Mouse (Mus musculus) embryonic facial prominence, embryonic 14.5 days (tissue): ENCODE measurements around the gene H3f3b. TPM values are rescaled to one million over a fixed set of nuclear protein-coding genes. Genes with fewer than 3 reads are reported as not detected.

ENCODE experiments used
- ATAC-seq: fragments of 200-750 bp; cut with Nextera tagmentation; 2 replicates; pipeline ENCODE4 v1.8.0; 2017; ENCODE audit warnings: low read depth, moderate number of reproducible peaks, moderate TSS enrichment
- DNase-seq: peaks from one replicate; pipeline ENCODE4 v3.0.0-alpha.2; 2015; ENCODE audit warnings: low spot score
- H3K27ac ChIP-seq: fragments of 300-500 bp; sonication (generic); replicated peaks from 2 replicates; pipeline ENCODE4 v1.5.1; 2014; ENCODE audit warnings: low read depth, mild to moderate bottlenecking, low read length, moderate library complexity
- H3K27me3 ChIP-seq: fragments of 300-500 bp; sonication (generic); replicated peaks from 2 replicates; pipeline ENCODE4 v1.6.1; 2014; ENCODE audit warnings: low read length; ENCODE audit not compliant: control insufficient read depth, insufficient read depth
- H3K36me3 ChIP-seq: fragments of 300-500 bp; sonication (generic); 2 replicates; pipeline ENCODE4 v1.6.1; 2014; ENCODE audit warnings: low read length, mixed read lengths; ENCODE audit not compliant: control insufficient read depth, insufficient read depth
- H3K4me1 ChIP-seq: fragments of 300-500 bp; sonication (generic); 2 replicates; pipeline ENCODE4 v1.6.1; 2014; ENCODE audit warnings: antibody characterized with exemption, low read length; ENCODE audit not compliant: control insufficient read depth, insufficient read depth
- H3K4me2 ChIP-seq: fragments of 300-500 bp; sonication (generic); 2 replicates; pipeline ENCODE4 v1.6.1; 2014; ENCODE audit warnings: low read depth, mild to moderate bottlenecking, low read length, moderate library complexity, mixed read lengths
- H3K4me3 ChIP-seq: fragments of 300-500 bp; sonication (generic); 2 replicates; pipeline ENCODE4 v1.5.1; 2014; ENCODE audit warnings: low read depth, mild to moderate bottlenecking, low read length
- H3K9ac ChIP-seq: fragments of 300-500 bp; sonication (generic); 2 replicates; pipeline ENCODE4 v1.6.1; 2014; ENCODE audit warnings: low read depth, mild to moderate bottlenecking, low read length, moderate library complexity, mixed read lengths
- H3K9me3 ChIP-seq: fragments of 300-500 bp; sonication (generic); 2 replicates; pipeline ENCODE4 v1.6.1; 2016; ENCODE audit warnings: low read length; ENCODE audit not compliant: control insufficient read depth
- WGBS: fragments of 180-500 bp; shearing (Covaris S2); extraction: QIAGEN DNeasy Blood & Tissue Kit; methylation state at CpG from one replicate; pipeline ENCODE4 v1.1.7; 2014; 5-methylcytosine and 5-hydroxymethylcytosine counted together
- polyA plus RNA-seq: library from polyadenylated mRNA; unstranded; fragments of >200 nt; fragmentation: Nextera tagmentation; extraction: Ambion mirVana; gene quantifications from 2 replicates; pipeline ENCODE4 v1.2.1, GENCODE M21; 2014

H3f3b gene
- polyA plus RNA-seq, result 1,358 and 1,723 TPM in 2 replicates

DNA sequence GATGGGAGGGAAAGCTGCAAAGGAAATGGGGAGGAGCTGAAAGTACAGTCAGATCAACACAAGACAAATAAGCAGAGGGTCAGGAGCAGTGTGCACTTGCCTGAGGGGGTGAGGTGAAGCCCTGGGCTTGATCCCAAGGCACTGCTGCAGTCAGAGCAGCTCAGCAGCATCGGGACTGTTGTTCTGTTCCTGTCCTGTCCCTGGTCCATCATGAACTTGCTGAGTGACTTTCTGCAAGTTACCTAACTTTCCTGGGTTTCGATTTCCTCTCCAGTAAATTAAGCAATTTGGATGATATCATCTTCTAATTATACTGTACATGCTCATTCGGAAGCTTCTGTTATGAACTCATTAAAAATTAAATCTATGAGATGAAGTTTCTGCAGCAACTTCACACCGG is at the start of gene H3f3b:
Gene H3f3b, minus strand, starts transcription at position 207 of the 400 bp plus-strand sequence.
- H3K9ac ChIP-seq, result no peak within 1 kb of the TSS
- no peak within 1 kb of the TSS for H3K4me3 ChIP-seq
- no peak for DNase-seq
- H3K9me3 ChIP-seq, result no peaks in the 10 kb centered on the region
- ATAC-seq, result no peak
- peaks cover 6% of the 10 kb centered on the region; the same call in 1 of the 2 replicates for H3K36me3 ChIP-seq
- WGBS, result 69% methylated on average over 4 of the region's 4 CpGs
- H3K27me3 ChIP-seq, result no peaks in the 10 kb centered on the region
- H3K27ac ChIP-seq, result no peak within 1 kb of the TSS
- no peak within 1 kb of the TSS for H3K4me2 ChIP-seq
- peaks cover 13% of the 10 kb centered on the region for H3K4me1 ChIP-seq

DNA sequence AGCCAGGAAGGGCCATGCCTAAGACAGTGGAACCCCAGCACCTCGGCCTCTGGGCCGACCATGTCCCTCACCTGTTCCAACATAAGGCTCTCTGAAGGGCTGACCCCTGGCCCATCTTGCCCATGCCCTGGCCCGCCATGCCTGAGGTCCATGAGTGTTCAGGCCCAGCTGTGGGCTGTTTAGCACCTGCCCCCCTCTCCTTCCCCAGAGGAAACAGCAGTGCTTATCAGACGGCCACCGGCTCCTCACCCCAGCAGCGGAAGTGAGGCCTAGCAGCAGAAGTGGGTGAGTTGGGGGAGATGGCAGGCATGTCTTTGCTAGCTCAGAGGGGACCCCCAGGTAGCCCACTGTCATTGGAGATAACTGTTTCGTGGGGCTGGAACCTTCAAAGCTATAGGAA is 49.1 kb upstream of the H3f3b start:
- DNase-seq (no peak), ATAC-seq (no peak)
- H3K4me1 ChIP-seq, result peaks cover 6% of the 10 kb centered on the region; the same call in 1 of the 2 replicates
- no peaks in the 10 kb centered on the region for H3K9me3 ChIP-seq
- 80% methylated on average over 7 of the region's 7 CpGs for WGBS
- no peaks in the 10 kb centered on the region for H3K27me3 ChIP-seq
- no peak overlapping the region for H3K4me2 ChIP-seq
- no peak overlapping the region for H3K4me3 ChIP-seq
- no peak overlapping the region for H3K27ac ChIP-seq
- H3K9ac ChIP-seq, result peak overlapping the region; percentile 19; the same call in 1 of the 2 replicates
- H3K36me3 ChIP-seq, result peaks cover 29% of the 10 kb centered on the region

DNA sequence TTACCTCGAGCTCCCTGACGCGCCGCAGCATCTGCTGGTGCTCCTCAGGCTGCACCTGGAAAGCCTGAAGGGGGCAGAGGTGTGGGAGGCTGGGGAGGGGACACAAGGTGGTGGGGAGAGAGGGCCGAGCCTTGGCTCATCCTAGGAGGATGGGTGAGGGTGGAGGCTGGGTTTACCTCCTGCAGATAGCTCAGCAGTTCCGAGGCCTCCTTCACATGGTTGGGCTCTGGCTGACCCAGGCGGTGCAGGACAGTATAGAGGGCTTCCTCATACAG is 48.4 kb upstream of the H3f3b start:
- 60% methylated on average over 5 of the region's 7 CpGs for WGBS
- H3K9me3 ChIP-seq, result no peaks in the 10 kb centered on the region
- DNase-seq (no peak), ATAC-seq (no peak)
- peaks cover 6% of the 10 kb centered on the region; the same call in 1 of the 2 replicates for H3K4me1 ChIP-seq
- no peak overlapping the region for H3K27ac ChIP-seq
- H3K9ac ChIP-seq, result no peak overlapping the region
- H3K4me2 ChIP-seq, result no peak overlapping the region
- peaks cover 24% of the 10 kb centered on the region for H3K36me3 ChIP-seq
- no peak overlapping the region for H3K4me3 ChIP-seq
- H3K27me3 ChIP-seq, result no peaks in the 10 kb centered on the region

DNA sequence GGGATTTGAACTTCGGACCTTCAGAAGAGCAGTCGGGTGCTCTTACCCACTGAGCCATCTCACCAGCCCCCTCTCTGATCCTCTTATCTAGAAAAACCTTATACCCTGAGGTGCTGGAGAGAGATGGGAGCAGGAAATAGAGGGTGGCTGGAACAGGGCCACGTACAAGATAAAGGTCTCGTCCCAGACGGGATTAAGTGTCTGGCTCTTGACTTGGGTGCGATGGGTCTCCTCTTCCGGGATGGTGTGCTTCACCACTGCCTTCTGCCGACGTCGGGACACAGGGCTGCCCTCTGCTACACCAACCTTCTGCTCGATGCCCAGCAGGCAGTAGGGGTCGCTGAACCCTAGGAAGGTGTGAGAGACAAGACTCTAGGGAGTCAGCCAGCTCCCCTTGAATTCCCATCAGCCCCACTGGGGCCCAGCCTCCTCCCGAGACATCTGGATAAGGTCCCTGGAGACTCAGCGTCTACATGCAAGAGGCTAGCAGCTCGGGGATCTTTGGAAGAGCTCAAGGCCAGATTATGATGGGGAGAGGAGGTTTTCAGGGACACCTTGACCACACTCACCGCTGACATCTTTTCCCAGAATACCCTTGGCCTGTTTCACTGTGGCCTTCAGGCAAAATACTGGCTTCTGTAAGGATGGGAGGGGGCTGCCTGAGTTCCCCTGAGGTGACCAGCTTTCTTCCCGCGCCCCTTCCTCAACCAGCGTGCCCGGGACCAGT is 47.9 kb upstream of the H3f3b start:
- Histone ChIP-seq H3K27me3 (no peaks in the 10 kb centered on the region), H3K4me2 (no peak overlapping the region), H3K4me3 (no peak overlapping the region), H3K9me3 (no peaks in the 10 kb centered on the region), H3K36me3 (peaks cover 19% of the 10 kb centered on the region), H3K27ac (no peak overlapping the region), H3K9ac (no peak overlapping the region), H3K4me1 (peaks cover 6% of the 10 kb centered on the region; the same call in 1 of the 2 replicates)
- WGBS, result 57% methylated on average over 20 of the region's 20 CpGs
- DNase-seq (no peak), ATAC-seq (no peak)

DNA sequence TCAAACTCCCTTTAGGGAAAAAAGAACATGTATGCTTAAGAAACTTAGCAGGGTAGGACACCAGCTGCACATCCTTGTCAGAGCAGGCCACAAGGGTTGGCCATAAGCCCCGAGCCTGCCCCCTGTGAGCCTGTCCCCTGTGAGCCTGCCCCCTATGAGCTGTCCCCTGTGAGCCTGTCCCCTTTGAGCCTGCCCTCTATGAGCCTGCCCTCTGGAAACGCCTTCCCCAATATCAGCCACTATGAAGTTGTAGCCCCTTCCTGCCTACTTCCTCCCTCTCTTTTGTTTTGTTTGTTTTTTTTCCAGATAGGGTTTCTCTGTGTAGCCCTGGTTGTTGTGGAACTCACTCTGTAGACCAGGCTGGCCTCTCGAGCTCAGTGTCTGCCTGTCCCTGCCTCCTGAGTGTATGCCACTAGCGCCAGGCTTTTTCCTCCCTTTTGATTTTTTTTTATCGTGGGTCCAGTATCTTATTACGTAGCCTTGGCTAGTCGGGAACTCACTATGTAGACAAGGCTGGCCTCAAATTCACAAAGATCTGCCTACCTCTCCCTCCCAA is 46.8 kb upstream of the H3f3b start:
- H3K27ac ChIP-seq, result no peak overlapping the region
- DNase-seq (no peak), ATAC-seq (no peak)
- WGBS, result 52% methylated on average over 7 of the region's 7 CpGs
- no peaks in the 10 kb centered on the region for H3K9me3 ChIP-seq
- peaks cover 7% of the 10 kb centered on the region for H3K36me3 ChIP-seq
- peaks cover 6% of the 10 kb centered on the region; the same call in 1 of the 2 replicates for H3K4me1 ChIP-seq
- no peak overlapping the region for H3K9ac ChIP-seq
- no peak overlapping the region for H3K4me3 ChIP-seq
- H3K27me3 ChIP-seq, result no peaks in the 10 kb centered on the region
- H3K4me2 ChIP-seq, result no peak overlapping the region

DNA sequence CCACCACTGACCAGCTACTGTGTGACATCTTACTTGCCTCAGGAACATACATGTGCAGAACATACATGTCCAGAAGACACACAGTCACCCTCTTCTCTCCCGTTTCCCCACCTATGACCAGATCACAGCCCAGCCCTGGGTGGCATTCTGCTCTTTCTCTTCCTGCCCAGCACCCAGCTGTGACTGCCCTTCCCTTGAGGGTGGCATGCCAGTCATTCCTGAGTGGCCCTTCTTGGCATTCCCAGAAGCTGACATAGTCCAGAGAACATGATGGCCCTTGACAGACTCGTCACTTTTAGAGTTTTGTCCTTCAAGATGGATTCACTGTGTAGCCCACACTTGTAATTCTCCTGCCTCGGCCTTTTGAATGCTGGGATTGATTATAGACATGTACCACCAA is 44.8 kb upstream of the H3f3b start:
- ATAC-seq, result no peak
- Histone ChIP-seq H3K36me3 (no peaks in the 10 kb centered on the region), H3K4me1 (no peaks in the 10 kb centered on the region), H3K9me3 (no peaks in the 10 kb centered on the region), H3K4me3 (no peak overlapping the region), H3K27me3 (no peaks in the 10 kb centered on the region), H3K9ac (no peak overlapping the region), H3K27ac (no peak overlapping the region), H3K4me2 (no peak overlapping the region)
- 81% methylated on average over 3 of the region's 3 CpGs for WGBS
- no peak for DNase-seq

DNA sequence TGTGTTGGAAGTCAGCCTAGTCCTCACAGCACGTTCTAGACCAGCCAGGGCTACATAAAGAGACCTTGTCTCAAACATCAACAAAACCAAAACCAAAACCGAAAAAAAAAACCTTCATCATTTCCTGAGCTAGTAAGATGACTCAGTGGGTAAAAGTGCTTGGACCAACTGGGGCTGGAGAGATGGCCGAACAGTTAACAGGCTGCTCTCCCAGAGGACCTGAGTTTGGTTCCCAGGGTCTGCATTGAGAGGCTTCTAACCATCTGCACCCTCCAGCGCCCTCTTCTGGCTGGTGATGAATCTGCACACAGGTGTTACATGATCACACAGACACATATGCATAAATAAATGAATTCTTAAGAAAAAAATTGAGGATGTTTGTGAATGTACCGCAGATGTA is 43.7 kb upstream of the H3f3b start:
- Histone ChIP-seq H3K4me3 (no peak overlapping the region), H3K36me3 (no peaks in the 10 kb centered on the region), H3K4me1 (no peaks in the 10 kb centered on the region), H3K4me2 (no peak overlapping the region), H3K27me3 (no peaks in the 10 kb centered on the region), H3K27ac (no peak overlapping the region), H3K9ac (no peak overlapping the region), H3K9me3 (no peaks in the 10 kb centered on the region)
- no peak for ATAC-seq
- no peak for DNase-seq
- 61% methylated on average over 5 of the region's 5 CpGs for WGBS

DNA sequence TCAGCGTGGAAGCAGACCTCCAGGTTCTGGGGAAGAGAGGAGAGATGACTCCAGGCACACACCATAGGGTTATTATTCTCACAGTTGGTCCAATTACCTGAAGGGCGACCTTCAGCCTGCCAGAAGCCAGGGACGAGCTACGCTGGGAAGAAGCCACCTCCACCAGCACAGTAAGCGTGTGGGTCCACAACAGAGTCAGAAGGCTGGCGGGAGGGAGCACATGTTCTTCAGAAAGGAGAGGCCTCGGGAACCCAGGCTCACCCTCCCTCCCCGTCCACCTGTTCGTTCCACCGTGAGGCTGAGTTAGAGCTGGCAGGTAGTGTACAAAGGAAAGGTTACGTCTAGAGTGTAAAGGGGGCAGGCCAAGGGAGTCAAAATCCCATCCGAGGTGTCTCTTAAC is 37.6 kb upstream of the H3f3b start:
- WGBS, result 79% methylated on average over 12 of the region's 12 CpGs
- no peaks in the 10 kb centered on the region for H3K9me3 ChIP-seq
- H3K9ac ChIP-seq, result no peak overlapping the region
- H3K27me3 ChIP-seq, result no peaks in the 10 kb centered on the region
- no peaks in the 10 kb centered on the region for H3K4me1 ChIP-seq
- no peak overlapping the region for H3K27ac ChIP-seq
- no peak overlapping the region for H3K4me2 ChIP-seq
- ATAC-seq (no peak), DNase-seq (no peak)
- H3K4me3 ChIP-seq, result no peak overlapping the region
- H3K36me3 ChIP-seq, result peaks cover 19% of the 10 kb centered on the region; the same call in 1 of the 2 replicates
